Mouse (Mus musculus): ENCODE data around the gene Ranbp17.

Ranbp17 gene

DNA sequence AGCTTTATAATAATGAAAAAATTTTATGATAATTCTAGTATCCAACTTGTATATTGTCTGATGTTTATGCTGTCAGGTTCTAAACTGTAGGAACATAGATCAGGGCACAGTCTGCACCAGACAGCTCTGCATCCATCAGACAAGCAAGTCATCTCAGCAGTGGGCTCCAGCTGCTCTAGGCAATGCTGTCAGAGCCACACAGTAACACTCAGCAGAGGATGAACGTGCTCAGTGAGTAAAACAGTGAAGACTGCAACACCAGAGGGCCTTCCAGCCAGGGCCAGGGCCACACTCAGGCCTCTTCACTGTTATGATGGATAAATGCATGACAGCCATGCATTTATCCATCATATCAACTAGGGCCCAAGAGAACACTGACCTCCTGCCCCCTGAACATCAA is 114.2 kb downstream of the Ranbp17 start:
- DNase-seq, result no peak

DNA sequence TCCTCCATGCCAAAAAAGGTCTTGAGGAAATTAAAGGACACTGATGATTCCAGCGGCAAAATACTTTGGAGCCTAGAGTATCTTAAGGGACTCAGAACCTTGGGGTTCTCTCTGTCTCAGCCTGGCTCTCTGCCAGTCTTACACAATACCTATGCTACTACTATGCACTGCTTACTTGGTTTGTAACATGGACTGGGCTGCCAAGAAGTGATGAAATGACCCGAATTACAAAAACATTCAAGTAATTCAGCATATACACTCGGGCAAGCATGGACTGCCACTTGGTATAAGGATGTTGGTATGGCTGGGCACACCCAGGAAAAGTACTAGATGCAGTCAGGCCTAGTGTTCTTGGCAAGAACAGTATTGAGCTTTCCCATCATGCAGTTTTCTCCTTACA is 114.8 kb downstream of the Ranbp17 start:
- no peak for DNase-seq

DNA sequence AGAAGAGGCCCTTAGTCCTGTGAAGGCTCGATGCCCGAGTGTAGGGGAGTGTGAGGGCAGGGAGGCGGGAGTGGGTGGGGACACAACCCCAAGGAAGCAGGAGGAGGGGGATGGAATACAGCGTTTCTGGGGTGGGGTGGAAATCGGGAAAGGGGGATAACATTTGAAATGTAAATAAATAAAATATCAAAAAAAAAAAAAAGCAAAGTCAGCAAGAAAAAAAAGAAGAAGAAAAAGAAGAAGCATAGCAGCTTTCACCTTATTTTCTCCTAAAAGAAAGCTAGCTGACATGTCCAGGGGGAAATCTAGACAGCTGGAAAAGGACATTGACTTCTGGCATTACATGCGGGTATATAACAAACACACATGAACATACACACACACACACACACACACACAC is 117.3 kb downstream of the Ranbp17 start:
- DNase-seq, result no peak

DNA sequence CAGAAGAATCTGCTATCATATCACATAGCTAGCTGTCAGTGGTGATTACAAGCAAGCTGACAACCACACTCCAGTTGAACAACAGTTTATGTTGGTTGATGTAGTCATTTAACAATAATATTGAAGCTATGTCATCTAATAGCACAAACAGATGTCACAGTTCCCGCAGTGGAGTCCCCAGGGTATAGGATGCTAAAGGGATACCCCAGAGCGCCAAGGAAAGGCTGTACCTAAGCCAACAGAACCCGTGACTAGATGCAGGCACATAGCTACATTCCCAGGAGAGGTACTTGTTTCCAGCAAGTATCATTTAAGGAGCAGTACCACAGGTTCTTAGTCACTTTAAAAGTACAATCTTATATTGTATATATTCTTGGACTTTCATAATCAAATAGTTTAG is 119.5 kb downstream of the Ranbp17 start:
- DNase-seq, result no peak

DNA sequence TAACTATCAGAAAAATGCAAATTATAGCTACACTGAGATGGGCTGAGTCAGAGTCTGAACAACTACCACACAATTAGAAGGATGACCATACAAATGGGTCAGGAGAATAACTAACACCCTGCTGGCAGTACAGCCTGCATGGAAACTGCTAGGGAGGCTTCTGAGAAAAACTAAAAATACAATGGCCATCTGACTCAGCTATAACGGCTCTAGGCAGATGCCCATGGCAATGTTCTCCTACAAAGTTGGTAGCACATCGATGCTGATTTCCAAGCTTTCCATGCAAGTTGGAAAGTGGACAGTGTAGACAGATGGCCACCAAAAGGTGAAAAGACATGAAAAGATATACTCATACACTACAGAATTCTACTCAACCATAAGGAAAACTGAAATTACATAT is 124.9 kb downstream of the Ranbp17 start:
- peak in 1 of 2 experiments; percentile 18 for DNase-seq

DNA sequence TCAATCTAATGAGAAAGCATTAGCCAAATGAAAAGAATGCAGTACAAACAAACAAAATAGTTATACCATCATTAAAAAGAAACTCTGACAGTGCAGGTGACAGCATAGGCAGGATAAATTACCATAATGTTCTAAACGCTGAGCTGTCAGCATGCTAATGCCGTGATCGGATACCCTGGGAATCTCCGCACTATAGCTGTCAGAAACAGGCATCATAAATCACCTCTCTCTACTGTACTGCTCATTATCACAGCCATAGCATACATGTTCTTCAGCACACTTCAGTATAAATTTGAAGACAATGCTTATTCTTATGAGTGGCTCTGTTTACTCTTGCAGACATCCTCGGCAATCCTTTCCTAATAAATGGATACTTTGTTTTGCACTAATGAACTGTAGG is 151.7 kb downstream of the Ranbp17 start:
- DNase-seq, result no peak

DNA sequence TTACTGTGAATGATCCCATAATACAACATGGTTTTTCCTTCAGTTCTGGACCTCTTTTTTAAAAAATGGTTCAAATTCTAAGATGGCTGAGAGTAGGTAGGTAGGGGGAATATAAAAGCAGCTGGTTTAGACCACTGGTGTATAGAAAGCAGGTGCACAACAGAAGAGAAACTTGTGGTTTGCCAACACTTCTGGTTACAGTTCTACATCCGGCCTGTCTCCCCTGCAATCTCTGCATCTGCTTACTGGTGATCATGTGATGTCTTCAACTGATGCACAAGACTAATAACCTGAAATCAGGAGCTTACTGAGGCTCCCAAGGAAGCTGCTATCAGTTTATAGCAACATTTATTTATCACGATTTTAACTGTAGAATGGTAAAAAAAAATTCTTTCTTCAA is 164.3 kb downstream of the Ranbp17 start:
- DNase-seq, result no peak

DNA sequence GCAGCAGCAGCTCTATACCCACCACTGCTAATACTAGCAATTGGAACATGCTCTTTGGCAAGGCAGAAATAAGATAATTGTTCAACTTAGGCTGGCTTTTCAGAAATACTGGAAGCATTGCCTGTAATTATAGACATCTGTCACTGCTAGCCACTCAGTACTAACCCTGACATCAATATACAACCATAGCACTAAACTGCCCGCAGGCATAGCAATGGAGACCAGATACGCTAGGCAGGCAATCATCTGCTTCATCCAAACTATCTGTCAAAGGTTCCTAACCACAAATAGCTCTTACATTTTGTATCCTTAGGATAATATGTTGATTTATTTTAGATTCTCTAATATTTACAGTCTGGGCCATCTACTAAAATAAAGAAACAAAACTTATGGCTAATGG is 171.5 kb downstream of the Ranbp17 start:
- no peak for DNase-seq

DNA sequence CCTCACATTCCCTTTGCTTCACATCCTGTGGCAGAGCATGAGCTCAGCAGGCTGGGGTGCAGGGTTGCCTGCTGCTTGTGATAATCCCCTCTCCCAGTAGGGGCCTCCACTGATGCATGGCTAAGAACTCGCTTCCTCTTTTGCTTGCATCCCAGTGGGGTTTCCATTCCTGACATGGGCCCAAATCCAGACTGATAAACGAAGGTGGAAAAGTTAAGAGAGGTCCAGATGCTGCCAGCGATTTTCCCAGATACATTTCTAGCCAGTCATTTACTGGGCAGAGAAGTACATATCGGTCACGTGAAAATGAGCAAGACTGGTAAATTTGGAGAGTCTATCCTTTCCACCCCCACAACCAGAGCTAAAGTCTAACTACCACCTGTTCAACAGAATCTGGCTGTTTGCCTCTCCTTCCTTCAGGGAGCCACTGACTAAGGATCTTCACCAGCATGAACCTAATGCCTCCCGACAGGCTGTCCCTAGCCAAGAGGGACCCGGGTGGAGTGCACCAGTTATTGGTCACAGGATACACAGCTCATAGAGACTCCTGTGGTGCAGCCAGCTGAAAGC is 176.9 kb downstream of the Ranbp17 start:
- DNase-seq, result peak; percentile 86 to 88

DNA sequence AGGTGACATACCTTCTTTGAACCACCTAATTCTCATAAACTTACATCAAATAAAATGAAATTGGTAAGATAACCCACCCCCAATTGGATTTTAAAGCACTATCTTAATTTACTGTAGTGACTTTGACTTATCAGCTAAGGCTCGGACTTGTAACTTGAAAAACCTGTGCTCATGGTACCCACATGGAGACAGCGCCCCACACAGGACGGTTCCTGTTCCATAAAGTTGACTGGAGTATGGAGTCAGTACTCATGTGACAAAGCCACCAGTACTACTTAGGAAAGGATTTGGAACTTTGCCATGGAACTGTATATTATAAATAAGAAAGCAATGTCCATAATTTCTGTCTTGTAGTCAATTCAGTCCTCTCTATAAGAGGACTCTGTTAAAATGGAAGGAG is 177.9 kb downstream of the Ranbp17 start:
- peak; percentile 26 to 28 for DNase-seq

DNA sequence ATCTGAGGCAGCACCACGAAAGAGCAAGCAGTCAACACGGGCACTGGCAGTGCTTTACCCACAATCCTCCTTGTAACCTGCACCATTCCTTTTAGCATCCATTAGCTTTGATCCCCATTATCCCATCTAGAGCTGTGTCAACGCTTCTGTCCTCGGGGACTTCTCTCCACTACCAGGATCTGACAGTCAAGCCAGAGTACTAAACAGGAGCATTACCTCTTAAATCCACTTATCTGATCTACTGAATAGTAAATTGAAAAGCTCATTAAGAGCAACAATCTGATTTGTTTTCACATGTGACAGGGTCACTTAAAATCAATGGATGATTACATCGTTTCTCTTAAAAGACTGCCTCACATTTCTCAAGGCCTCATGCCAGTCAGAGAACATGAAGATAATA is 181.4 kb downstream of the Ranbp17 start:
- DNase-seq, result no peak

DNA sequence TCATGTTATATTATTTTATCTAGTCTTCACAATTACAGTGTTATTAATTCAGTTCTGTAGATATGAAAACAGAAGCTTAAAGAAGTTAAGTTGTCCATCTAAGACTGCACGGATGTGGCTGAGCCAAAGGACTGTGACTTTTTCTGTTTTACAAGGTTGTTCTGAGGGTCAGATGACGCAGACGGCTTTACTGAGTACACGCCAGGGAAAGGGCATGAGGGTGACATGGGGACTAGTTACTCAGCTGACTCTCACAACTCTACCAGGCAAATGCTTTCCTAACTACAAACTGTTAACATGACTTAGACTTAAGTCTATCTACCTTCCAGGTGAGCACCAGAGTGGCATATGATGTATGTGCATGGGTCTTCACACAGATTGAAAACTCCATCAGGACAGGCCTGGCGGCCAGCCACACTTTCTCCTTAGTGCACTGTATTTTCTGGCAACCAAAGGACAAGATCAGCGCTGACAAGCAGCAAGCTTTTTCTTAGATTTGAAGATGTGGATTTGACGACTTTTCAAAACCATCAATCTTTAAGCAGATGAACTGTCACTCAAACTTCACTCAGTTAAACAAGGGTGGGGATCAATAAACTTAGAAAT is 194.4 kb downstream of the Ranbp17 start:
- no peak for DNase-seq

DNA sequence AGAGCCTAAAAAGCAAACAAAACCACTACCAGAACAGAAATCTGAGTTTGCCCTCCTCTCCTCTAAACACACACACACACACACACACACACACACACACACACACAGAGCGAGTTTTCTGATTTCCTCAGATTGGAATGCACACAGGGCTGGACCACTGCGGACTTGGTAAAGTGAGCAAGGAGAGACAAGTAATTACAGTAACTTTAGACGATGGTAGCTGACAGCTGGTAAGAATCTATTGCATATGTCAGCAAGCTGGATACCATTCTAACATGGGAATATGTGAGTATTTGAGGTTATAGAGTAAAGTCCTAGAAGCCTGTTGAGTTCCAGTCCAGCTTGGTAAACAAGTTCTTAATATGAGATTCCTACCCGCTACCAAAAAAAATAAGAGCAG is 204.0 kb downstream of the Ranbp17 start:
- DNase-seq, result no peak

DNA sequence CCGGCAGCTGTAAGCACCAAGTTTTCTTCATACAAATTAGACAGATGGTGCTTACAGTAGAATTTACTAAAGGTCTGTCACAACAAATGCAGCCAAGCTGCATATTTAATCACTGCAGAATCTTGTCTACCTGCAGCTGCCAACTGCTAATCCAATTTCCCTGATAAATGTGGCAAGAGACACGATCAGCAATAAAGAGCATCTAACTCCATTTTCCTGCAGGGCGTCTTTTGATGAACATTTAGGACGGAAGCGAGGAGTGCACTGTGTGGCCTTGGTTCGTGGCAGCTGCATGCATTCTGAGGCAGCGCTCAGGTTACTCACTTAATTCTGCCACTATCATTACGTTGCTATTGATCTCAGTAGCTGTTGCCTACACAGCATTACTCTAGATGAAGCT is 212.7 kb downstream of the Ranbp17 start:
- DNase-seq, result peak; percentile 9 to 47

DNA sequence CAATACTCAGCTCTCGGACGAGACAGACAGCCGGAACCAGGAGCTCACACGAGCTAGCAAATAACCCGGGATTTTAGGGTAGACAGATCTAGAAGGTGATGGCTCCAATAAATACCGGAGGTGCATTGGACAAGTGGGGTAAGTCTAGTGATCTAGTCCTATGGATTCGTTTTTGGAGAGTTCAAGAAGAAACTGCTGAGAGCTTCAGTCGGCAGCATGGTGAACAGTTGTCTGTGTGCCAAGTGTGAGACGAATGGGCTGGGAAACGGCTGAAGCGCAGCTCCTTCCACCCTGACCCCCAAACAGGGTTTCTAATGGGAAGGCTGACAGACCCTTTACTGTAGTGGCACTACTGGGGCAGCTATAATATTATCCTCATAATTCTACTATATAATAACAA is 214.2 kb downstream of the Ranbp17 start:
- DNase-seq, result peak; percentile 34 to 60

DNA sequence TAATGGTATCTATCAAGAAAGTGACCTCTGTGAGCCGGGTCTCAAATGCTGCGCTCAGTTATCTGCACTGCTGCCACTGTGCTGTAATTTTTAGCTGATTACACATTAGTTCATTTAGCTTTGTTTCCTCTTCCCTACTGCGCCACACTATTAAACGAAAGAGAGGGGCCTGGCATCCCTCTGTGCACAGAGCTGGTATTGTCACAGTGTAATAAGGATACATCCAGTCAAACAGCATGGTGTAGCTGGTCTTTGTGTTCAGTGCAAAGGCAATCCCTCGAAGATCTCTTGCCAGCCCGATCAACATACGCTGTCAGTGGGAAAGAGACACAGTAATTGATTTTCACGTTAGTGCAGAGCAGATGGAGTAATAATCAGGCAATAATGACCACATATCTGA is 216.4 kb downstream of the Ranbp17 start:
- peak; percentile 3 to 19 for DNase-seq

DNA sequence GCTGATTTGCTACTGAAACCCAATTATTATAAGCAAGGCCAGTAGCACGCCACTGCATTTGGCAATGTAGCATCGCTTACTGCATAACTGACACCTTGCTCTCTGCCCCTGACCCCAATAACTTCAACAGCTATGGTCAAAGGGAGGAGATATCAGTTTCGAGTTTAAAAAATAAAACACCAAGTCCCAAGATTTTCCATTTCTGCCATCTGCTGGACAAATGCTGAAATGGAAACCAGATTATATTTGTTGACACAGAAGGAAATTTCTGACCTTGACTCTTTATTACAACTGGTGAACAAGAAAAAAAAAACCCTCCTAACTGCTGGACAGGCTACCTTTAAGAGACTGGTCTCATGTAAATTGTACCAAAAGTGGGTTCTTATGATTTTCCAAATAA is 218.1 kb downstream of the Ranbp17 start:
- DNase-seq, result peak in 1 of 2 experiments; percentile 40

DNA sequence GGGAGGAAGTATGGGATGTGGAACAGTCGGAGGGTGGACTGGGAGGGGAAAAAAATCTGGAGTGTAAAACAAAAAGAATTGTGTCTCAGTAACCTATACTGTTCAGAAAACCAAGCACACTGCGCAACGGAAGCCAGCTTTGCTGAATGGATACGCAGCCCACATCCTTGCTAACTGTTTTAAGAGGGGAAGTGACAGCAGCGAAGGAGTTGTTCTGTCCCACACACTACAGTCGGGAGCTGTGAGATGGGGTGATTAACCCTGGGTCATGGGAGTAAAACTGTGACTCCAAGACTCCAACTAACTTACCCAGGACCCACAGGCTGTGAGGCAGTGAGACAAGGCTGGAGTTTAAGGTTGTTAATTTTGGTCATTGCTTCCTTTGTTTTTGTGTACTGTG is 219.5 kb downstream of the Ranbp17 start:
- DNase-seq, result no peak

DNA sequence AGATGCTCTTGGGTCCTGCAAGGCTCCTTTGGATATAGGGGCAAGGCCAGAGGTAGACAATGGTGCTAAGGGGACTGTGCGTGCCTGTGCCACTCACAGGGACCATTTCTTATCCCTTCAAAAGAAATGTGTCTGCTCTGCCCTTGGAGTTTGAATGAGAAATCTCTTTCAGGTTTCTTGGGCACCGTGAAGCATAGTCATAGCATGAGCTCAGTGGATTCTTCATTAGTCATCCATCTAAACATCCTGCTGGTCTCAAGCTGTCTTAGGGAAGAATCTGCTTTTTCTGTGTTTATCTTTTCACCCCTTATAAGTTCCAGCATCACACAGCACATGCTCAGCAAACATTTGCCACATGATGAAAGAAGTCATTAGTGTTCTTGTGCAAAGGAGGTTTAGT is 235.0 kb downstream of the Ranbp17 start:
- no peak for DNase-seq

DNA sequence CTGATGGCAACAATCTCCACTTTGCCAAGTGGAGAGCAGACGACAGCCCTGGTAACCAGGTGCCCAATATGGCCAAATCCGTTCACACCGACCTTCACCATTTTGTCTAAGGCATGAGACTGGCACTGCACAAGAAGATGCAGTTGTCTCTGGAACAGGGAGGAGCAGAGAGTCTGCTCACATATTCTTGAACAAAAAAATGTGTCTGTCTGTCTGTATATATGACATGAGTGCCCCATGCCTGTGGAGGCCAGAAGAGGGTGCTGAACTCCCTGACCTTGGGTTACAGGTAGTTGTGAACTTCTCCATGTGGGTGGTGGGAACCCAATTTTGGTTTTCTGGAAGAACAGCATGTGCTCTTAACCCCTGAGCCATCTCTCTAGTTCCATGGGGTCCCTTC is 236.9 kb downstream of the Ranbp17 start, which contains the start of gene Gm12117:
Gene Gm12117, minus strand, starts transcription at position 101 of the 400 bp plus-strand sequence.
- no peak for DNase-seq

DNA sequence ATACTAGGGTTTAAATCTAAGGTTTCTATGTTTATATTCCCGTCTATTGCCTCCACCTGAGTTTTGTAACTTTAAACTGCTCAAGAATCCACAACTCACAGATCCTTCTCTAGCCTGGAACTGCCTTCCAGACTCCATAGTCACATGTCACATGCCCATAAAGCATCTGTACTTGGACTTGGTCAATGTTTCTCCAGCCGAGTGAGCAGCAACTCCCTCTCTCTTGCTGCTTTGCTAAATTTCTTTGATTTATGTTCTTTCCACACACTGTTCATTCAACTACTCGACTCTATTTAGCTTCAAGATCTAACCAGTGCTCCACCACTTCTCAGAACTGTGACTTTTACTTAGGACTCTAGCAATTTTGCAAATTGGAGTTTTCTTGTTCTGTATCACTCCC is 238.7 kb downstream of the Ranbp17 start:
- no peak for DNase-seq

DNA sequence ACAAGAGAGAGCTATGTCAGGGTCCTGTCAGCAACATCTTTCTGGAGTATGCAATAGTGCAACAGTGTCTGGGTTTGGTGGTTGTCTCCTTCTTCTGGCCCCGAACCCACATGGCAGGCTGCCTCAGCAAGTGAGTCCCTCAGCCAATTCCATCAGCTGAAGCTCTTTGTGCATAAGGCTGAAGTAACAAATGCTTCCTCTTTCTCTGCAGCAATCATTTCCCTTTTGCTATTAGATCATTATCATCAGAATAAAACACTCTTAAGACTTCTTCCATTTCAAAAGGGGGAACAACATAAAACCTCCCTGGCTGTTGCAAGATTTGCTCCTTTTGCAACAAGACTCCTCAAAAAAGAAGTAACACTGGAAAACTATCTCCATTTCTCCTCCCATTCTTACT is 239.3 kb downstream of the Ranbp17 start:
- DNase-seq, result no peak

DNA sequence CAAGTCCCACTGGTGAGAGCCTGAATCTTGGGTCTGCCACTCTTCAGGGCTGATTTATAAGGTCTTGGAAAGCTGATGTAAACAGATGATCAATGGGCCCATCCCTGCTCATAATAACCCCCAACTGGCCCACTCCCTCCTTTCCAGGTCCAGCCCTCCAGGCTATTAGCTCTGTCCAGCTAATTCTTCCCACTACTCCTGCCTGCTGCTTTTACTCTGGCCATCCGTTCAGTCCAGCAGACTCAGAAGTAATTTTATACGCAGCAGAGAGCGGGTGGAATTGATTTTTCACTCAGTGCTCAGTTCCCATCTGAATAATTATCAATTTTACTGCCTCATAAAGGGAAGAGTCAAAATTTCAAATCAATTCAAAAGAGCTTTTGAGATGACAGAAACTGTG is 273.3 kb downstream of the Ranbp17 start:
- DNase-seq, result no peak

DNA sequence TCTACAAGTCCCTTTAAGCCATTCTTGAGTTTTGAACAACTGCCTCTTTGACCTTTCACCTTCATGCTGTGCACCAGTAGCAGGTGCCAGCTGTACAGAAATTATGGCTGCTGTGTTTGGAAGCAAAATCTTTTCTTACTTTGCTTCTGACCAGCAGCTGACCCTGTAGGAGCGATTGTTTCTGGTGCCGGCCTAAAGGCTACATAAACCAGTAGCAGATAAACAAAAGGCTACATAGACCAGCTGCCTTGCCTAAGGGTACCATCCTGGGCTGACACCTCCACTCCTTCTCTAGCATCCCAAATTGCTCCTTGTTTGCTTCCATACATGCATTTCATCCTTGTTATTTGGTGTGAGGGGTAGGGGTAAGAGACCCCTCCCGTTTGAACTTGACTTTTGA is 279.4 kb downstream of the Ranbp17 start:
- no peak for DNase-seq

DNA sequence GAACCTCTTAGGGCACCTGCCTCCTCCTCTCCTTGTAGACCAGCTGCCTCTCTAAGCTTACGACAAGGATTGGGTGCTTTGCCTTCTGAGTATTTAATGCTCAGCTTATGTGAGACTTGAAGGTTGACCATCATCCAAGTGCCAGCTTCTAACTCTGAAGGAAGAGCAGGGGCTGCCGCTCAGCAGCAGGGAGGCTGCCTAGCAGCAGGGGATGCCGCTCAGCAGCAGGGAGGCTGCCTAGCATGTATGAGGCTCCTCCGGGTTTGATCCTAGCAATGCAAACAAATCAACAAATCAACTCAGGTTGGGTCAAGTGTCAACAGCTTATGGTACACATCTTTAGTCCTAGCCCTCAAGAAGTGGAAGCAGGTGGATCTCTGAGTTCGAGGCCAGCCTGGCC is 281.5 kb downstream of the Ranbp17 start:
- DNase-seq, result no peak
